Mouse (Mus musculus): ENCODE results near the gene Atp8a2.

DNA sequence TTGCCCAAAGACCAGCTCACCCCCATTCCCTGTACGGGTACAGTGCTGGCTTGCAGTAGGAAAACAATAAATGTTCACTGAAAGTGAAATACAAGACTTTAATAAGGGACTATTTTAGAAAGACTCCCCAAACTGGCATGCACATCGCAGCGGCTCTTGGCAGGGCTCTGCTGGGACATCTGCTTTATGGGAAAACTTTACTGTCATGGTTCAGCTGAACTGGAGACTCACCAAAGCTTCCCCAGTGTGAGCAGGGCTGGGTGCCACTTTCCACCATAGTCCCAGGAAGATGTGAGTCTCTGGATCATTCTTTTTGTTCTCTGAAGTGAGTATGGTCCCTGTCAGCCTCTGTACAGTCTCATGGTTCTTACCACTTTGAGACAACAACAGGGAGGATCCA is 475.6 kb downstream of the Atp8a2 start:
- no peak for TF ChIP-seq ZC3H11A (IDR thresholded peaks at IDR 0.05; ENCODE audit: borderline replicate concordance, low read depth, low read length)
- TF ChIP-seq CHD2 (IDR thresholded peaks at IDR 0.05; ENCODE audit: low read depth, low read length) = no peak
- no peak for TF ChIP-seq ZNF384 (IDR thresholded peaks at IDR 0.05; ENCODE audit: low read depth, low read length)
- TF ChIP-seq HCFC1 (IDR thresholded peaks at IDR 0.05; ENCODE audit: borderline replicate concordance, insufficient read depth, low read length) = no peak
